Mouse (Mus musculus): ENCODE data around the gene Pink1. TPM values are rescaled to one million over a fixed set of nuclear protein-coding genes. Genes with fewer than 3 reads are reported as not detected.

The Pink1 gene
- polyA plus RNA-seq, 1 experiment: 79.8 TPM

- no peak overlapping the region for H3K4me3 ChIP-seq (ENCODE audit: insufficient read depth, low read length)
- H3K4me1 ChIP-seq (ENCODE audit: control insufficient read depth, insufficient read depth, low read length): no peaks in the 10 kb centered on the region
- TF ChIP-seq POLR2A (IDR thresholded peaks at IDR 0.05; ENCODE audit: borderline replicate concordance, low read depth, low read length): no peak
- no peak for TF ChIP-seq CTCF (IDR thresholded peaks at IDR 0.05; ENCODE audit: low read depth, low read length)
- H3K27ac ChIP-seq (ENCODE audit: insufficient read depth, low read depth, low read length): no peak overlapping the region
Measured at GRCm38 (mm10) chr4:138358176-138358575, 32.1 kb upstream of the Pink1 start.

DNA sequence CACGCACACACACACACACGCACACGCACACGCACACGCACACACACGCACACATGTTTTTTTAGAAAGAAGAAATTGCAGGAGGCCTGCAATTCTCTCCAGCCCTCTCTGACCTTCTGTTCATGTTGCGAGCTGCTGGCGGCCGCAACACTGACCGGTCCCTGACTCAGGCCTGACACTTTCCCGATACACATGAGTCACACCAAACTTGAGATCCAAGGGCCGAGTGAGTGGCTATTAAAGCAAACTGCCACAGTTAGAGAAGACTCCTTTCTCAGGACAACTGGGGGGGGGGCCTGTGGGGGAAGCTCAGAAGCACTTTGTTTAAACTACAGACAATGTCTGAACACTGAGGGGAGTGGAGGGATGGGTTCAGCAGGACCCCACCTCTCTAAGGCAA lies 30.4 kb upstream of the Pink1 start:
- no peaks in the 10 kb centered on the region for H3K4me1 ChIP-seq (ENCODE audit: control insufficient read depth, insufficient read depth, low read length)
- TF ChIP-seq CTCF (IDR thresholded peaks at IDR 0.05; ENCODE audit: low read depth, low read length): no peak
- TF ChIP-seq POLR2A (IDR thresholded peaks at IDR 0.05; ENCODE audit: borderline replicate concordance, low read depth, low read length): no peak
- H3K27ac ChIP-seq (ENCODE audit: insufficient read depth, low read depth, low read length): no peak overlapping the region
- H3K4me3 ChIP-seq (ENCODE audit: insufficient read depth, low read length): no peak overlapping the region

DNA sequence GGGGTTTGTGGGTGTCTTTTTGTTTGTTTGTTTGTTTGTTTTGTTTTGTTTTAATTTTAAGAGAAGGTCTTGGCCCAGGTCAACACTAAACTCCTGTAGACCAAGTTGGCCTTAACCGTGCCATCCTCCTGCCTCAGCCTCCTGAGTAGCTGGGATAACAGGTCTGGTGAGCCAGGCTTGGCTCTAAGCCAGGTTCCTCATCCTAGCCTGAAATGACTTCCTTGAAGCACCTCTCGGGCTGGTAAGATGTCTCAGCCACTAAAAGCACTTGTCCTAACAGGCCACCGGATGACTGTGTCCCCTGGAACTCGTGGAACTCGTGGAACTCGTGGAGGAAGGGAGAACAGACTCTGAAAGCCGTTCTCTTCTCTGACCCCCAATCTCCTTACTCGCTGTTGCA lies 30.0 kb upstream of the Pink1 start:
- TF ChIP-seq CTCF (IDR thresholded peaks at IDR 0.05; ENCODE audit: low read depth, low read length) (no peak), POLR2A (IDR thresholded peaks at IDR 0.05; ENCODE audit: borderline replicate concordance, low read depth, low read length) (no peak)
- H3K4me3 ChIP-seq (ENCODE audit: insufficient read depth, low read length): no peak overlapping the region

DNA sequence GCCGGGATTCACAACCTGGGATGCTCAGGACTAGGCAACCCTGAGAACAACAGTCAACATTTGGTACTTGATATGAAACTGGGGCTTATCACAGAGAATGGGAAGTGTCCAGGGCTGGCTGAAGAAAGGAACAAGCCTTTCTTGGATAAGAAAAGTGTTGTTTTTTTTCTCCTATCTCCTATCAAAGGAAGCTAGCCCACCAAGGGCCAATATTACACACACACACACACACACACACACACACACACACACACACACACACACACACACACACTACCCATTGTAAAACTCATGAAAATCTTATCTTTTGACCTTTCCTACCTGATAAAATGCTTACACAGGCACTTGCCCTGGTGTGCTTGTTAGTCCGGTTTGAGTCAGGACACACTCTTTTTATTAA lies 29.4 kb upstream of the Pink1 start:
- H3K27ac ChIP-seq (ENCODE audit: insufficient read depth, low read depth, low read length): no peak overlapping the region
- H3K4me3 ChIP-seq (ENCODE audit: insufficient read depth, low read length): no peak overlapping the region
- H3K4me1 ChIP-seq (ENCODE audit: control insufficient read depth, insufficient read depth, low read length): no peaks in the 10 kb centered on the region
- TF ChIP-seq CTCF (IDR thresholded peaks at IDR 0.05; ENCODE audit: low read depth, low read length) (no peak), POLR2A (IDR thresholded peaks at IDR 0.05; ENCODE audit: borderline replicate concordance, low read depth, low read length) (no peak)

More for the DNA sequence above, 30.0 kb upstream of the Pink1 start:
- Histone ChIP-seq H3K4me1 (ENCODE audit: control insufficient read depth, insufficient read depth, low read length) (no peaks in the 10 kb centered on the region), H3K27ac (ENCODE audit: insufficient read depth, low read depth, low read length) (no peak overlapping the region)

DNA sequence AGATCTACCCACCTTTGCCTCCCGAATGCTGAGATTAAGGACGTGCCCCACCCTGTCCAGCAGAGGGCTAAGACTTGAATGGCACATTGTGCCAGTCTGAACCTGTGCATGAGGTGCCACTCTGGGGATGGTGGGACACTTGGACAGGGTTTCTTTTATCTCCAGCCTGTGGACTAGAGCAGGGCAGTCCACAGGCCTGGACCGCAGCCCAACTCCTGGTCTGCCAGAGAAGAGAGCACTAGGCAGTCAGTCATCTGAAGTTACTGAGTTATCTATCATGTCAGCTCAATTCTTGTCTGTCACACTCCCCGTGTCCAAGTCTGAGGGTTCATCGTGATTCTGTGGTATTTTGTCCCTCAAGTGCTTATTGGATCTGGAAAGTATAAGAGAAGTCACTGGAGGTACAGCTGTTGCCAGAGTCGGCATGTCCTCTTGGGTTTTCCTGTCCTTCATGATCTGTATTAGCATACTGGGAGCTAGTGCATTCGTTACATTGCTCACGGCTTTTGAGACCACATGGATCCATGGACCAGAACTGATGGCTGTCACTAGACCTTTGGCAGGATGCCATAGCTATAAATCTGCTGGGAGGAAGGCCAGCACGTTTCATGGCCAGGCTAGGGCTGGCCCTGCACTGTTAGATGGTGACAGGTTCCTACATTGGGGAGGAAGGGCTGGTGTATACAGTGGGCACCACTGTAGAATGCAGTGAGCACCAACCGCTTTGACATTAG lies 27.5 kb upstream of the Pink1 start:
- no peak overlapping the region for H3K4me3 ChIP-seq (ENCODE audit: insufficient read depth, low read length)
- H3K4me1 ChIP-seq (ENCODE audit: control insufficient read depth, insufficient read depth, low read length): no peaks in the 10 kb centered on the region
- TF ChIP-seq CTCF (IDR thresholded peaks at IDR 0.05; ENCODE audit: low read depth, low read length): no peak
- TF ChIP-seq POLR2A (IDR thresholded peaks at IDR 0.05; ENCODE audit: borderline replicate concordance, low read depth, low read length): no peak
- H3K27ac ChIP-seq (ENCODE audit: insufficient read depth, low read depth, low read length): no peak overlapping the region

DNA sequence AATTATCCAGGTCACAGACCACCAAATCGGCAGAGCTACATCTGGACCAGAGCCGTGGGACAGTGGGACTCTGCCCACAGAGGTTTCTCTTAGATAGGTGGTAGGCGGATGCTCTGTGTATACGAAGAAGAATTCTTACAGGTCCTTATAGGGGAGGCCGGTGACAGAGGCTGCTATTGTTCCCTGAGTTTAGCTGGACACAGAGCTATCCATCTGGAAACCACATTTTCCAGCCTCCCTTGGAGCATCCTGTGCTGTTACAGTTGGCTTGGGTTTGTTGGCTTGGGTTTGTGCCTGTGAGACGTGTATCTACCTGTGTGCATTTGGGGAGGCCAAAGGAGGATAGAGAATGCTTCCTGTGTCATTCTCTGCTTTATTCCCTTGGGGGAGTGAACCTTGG lies 26.6 kb upstream of the Pink1 start:
- Histone ChIP-seq H3K4me1 (ENCODE audit: control insufficient read depth, insufficient read depth, low read length) (no peaks in the 10 kb centered on the region), H3K27ac (ENCODE audit: insufficient read depth, low read depth, low read length) (no peak overlapping the region), H3K4me3 (ENCODE audit: insufficient read depth, low read length) (no peak overlapping the region)
- TF ChIP-seq CTCF (IDR thresholded peaks at IDR 0.05; ENCODE audit: low read depth, low read length): no peak
- no peak for TF ChIP-seq POLR2A (IDR thresholded peaks at IDR 0.05; ENCODE audit: borderline replicate concordance, low read depth, low read length)

DNA sequence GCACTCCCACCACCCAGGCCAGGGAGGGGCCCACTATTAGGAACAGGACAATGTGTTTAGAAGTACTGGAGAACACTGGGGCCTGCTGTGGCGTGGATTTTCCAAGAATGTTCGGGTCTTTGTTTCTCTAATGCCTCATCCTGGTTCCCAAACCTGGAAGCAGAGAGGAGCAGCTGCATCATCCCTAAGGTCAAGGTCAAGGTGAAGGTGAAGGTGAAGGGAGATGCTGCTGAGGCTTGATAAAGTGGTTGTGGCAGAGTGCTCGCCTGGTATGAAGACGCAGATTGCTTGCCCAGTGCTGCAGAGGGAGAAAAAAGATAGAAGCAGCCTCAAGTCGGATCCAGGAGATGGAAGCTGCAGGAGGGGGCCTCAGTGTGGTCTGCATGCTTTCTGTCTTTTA lies 25.7 kb upstream of the Pink1 start:
- Histone ChIP-seq H3K4me3 (ENCODE audit: insufficient read depth, low read length) (no peak overlapping the region), H3K4me1 (ENCODE audit: control insufficient read depth, insufficient read depth, low read length) (no peaks in the 10 kb centered on the region), H3K27ac (ENCODE audit: insufficient read depth, low read depth, low read length) (no peak overlapping the region)
- TF ChIP-seq POLR2A (IDR thresholded peaks at IDR 0.05; ENCODE audit: borderline replicate concordance, low read depth, low read length) (no peak), CTCF (IDR thresholded peaks at IDR 0.05; ENCODE audit: low read depth, low read length) (no peak)

- H3K27ac ChIP-seq (ENCODE audit: insufficient read depth, low read depth, low read length): no peak overlapping the region
- H3K4me3 ChIP-seq (ENCODE audit: insufficient read depth, low read length): no peak overlapping the region
- H3K4me1 ChIP-seq (ENCODE audit: control insufficient read depth, insufficient read depth, low read length): peaks cover 19% of the 10 kb centered on the region
- TF ChIP-seq POLR2A (IDR thresholded peaks at IDR 0.05; ENCODE audit: borderline replicate concordance, low read depth, low read length): no peak
- no peak for TF ChIP-seq CTCF (IDR thresholded peaks at IDR 0.05; ENCODE audit: low read depth, low read length)
Measured at GRCm38 (mm10) chr4:138348716-138349115, 22.6 kb upstream of the Pink1 start.

DNA sequence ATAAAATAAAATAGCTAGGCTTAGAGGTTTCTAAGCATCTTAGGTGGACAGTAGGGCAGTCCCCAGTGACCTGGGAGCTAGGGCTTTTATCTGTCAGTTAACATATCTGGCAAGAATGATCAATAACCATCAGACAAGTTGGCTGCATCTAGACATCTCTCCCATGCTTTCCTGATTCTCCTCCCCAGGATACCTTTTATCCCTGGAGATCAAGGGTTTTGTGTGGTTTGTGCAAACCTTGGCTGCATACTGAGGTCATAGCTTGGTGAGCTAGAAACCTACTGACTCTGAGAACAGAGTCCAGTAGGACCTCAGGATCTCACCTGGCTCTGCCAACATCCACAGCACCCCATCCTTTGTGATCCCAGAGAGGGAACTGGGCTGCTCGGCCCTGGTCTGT lies 21.2 kb upstream of the Pink1 start:
- no peak overlapping the region for H3K4me3 ChIP-seq (ENCODE audit: insufficient read depth, low read length)
- H3K27ac ChIP-seq (ENCODE audit: insufficient read depth, low read depth, low read length): no peak overlapping the region
- TF ChIP-seq CTCF (IDR thresholded peaks at IDR 0.05; ENCODE audit: low read depth, low read length): no peak
- TF ChIP-seq POLR2A (IDR thresholded peaks at IDR 0.05; ENCODE audit: borderline replicate concordance, low read depth, low read length): no peak

GRCm38 (mm10) chr4:138344891-138345545 lies 18.9 kb upstream of the Pink1 start:
- H3K4me1 ChIP-seq (ENCODE audit: control insufficient read depth, insufficient read depth, low read length): peaks cover 32% of the 10 kb centered on the region
- peak overlapping the region; percentile 86 for H3K27ac ChIP-seq (ENCODE audit: insufficient read depth, low read depth, low read length)
- TF ChIP-seq POLR2A (IDR thresholded peaks at IDR 0.05; ENCODE audit: borderline replicate concordance, low read depth, low read length) (no peak), CTCF (IDR thresholded peaks at IDR 0.05; ENCODE audit: low read depth, low read length) (no peak)
- H3K4me3 ChIP-seq (ENCODE audit: insufficient read depth, low read length): no peak overlapping the region

More for the DNA sequence above, 21.2 kb upstream of the Pink1 start:
- peaks cover 25% of the 10 kb centered on the region for H3K4me1 ChIP-seq (ENCODE audit: control insufficient read depth, insufficient read depth, low read length)

Measured in bone marrow macrophage, adult 2 months (primary cell).